Mouse (Mus musculus) lung, embryonic 14.5 days (tissue): ENCODE results near the gene Ehmt1. TPM values are rescaled to one million over a fixed set of nuclear protein-coding genes. Genes with fewer than 3 reads are reported as not detected.
A peak's percentile ranks its signal among the peaks of the same experiment; 100 is the strongest.

ENCODE experiments used
- ATAC-seq: fragments of 200-750 bp; cut with Nextera tagmentation; 2 replicates; pipeline ENCODE4 v1.8.0; 2017; ENCODE audit warnings: mild to moderate bottlenecking, moderate TSS enrichment, moderate library complexity; ENCODE audit not compliant: insufficient read depth
- DNase-seq: peaks from one replicate; pipeline ENCODE4 v3.0.0-alpha.2; 2015
- H3K27ac ChIP-seq: fragments of 300-500 bp; sonication (generic); 2 replicates; pipeline ENCODE4 v1.5.1; 2014; ENCODE audit warnings: low read depth, mild to moderate bottlenecking, moderate library complexity
- H3K27me3 ChIP-seq: fragments of 300-500 bp; sonication (generic); 2 replicates; pipeline ENCODE4 v1.6.1; 2014; ENCODE audit warnings: low read length, control low read depth; ENCODE audit not compliant: insufficient read depth
- H3K36me3 ChIP-seq: fragments of 300-500 bp; sonication (generic); 2 replicates; pipeline ENCODE4 v1.6.1; 2014; ENCODE audit warnings: control low read depth; ENCODE audit not compliant: insufficient read depth
- H3K4me1 ChIP-seq: fragments of 300-500 bp; sonication (generic); 2 replicates; pipeline ENCODE4 v1.6.1; 2014; ENCODE audit warnings: antibody characterized with exemption, control low read depth; ENCODE audit not compliant: insufficient read depth
- H3K4me2 ChIP-seq: fragments of 300-500 bp; sonication (generic); 2 replicates; pipeline ENCODE4 v1.6.1; 2014; ENCODE audit warnings: mild to moderate bottlenecking
- H3K4me3 ChIP-seq: fragments of 300-500 bp; sonication (generic); 2 replicates; pipeline ENCODE4 v1.5.1; 2014; ENCODE audit warnings: low read depth, low read length
- H3K9ac ChIP-seq: fragments of 300-500 bp; sonication (generic); 2 replicates; pipeline ENCODE4 v1.6.1; 2014
- H3K9me3 ChIP-seq: fragments of 300-500 bp; sonication (generic); 2 replicates; pipeline ENCODE4 v1.6.1; 2016; ENCODE audit warnings: low read depth, low read length, control low read depth
- CTCF ChIP-seq: IDR thresholded peaks from 2 replicates; pipeline ENCODE4 v1.5.1; 2016; ENCODE audit warnings: antibody characterized with exemption, low read depth
- WGBS: fragments of 180-500 bp; shearing (Covaris S2); extraction: QIAGEN DNeasy Blood & Tissue Kit; methylation state at CpG from one replicate; pipeline ENCODE4 v1.1.7; 2014; 5-methylcytosine and 5-hydroxymethylcytosine counted together
- polyA plus RNA-seq: library from polyadenylated mRNA; unstranded; fragments of >200 nt; fragmentation: Nextera tagmentation; extraction: Ambion mirVana; gene quantifications from 2 replicates; pipeline ENCODE4 v1.2.1, GENCODE M21; 2014

Ehmt1 gene
- polyA plus RNA-seq, 1 experiment from 2014 or later, result 94.5 TPM

GRCm38 (mm10) chr2:24926965-24927358, 7.5 kb upstream of the Ehmt1 start:
- no peak for TF ChIP-seq CTCF
- DNase-seq (peak; percentile 33), ATAC-seq (no peak)
- peak overlapping the region; percentile 93 for H3K27ac ChIP-seq
- H3K9me3 ChIP-seq, result no peaks in the 10 kb centered on the region
- 0 out of 2 replicates have a peak, but pooled peaks cover 4% of the 10 kb centered on the region for H3K4me1 ChIP-seq
- no peak overlapping the region for H3K9ac ChIP-seq
- H3K4me3 ChIP-seq, result no peak overlapping the region
- WGBS, result 49% methylated on average over 7 of the region's 7 CpGs
- no peaks in the 10 kb centered on the region for H3K36me3 ChIP-seq
- 0 out of 2 replicates have a peak overlapping the region, but pooled peaks have one; percentile 39 for H3K4me2 ChIP-seq
- no peaks in the 10 kb centered on the region for H3K27me3 ChIP-seq

GRCm38 (mm10) chr2:24926345-24926964, 7.0 kb upstream of the Ehmt1 start:
- peak overlapping the region; percentile 93 for H3K27ac ChIP-seq
- H3K9ac ChIP-seq, result no peak overlapping the region
- no peak for DNase-seq
- WGBS, result 74% methylated on average over 9 of the region's 9 CpGs
- no peaks in the 10 kb centered on the region for H3K36me3 ChIP-seq
- no peak overlapping the region for H3K4me3 ChIP-seq
- no peak overlapping the region for H3K4me2 ChIP-seq
- ATAC-seq, result no peak
- H3K4me1 ChIP-seq, result 0 out of 2 replicates have a peak, but pooled peaks cover 4% of the 10 kb centered on the region
- no peaks in the 10 kb centered on the region for H3K9me3 ChIP-seq
- H3K27me3 ChIP-seq, result no peaks in the 10 kb centered on the region
- TF ChIP-seq CTCF, result no peak

GRCm38 (mm10) chr2:24925284-24925683, 5.9 kb upstream of the Ehmt1 start:
- Histone ChIP-seq H3K4me2 (no peak overlapping the region), H3K9me3 (no peaks in the 10 kb centered on the region), H3K36me3 (no peaks in the 10 kb centered on the region), H3K9ac (no peak overlapping the region), H3K27ac (no peak overlapping the region; the same call in 1 of the 2 replicates), H3K4me1 (0 out of 2 replicates have a peak, but pooled peaks cover 4% of the 10 kb centered on the region), H3K4me3 (no peak overlapping the region), H3K27me3 (no peaks in the 10 kb centered on the region)
- DNase-seq (no peak), ATAC-seq (no peak)
- WGBS, result 64% methylated on average over 8 of the region's 8 CpGs
- TF ChIP-seq CTCF, result no peak

- ATAC-seq, result no peak
These were observed 4.1 kb upstream of the Ehmt1 start for GRCm38 (mm10) chr2:24923561-24923960.

GRCm38 (mm10) chr2:24919839-24920175, 393 bp upstream of the Ehmt1 start:
- Histone ChIP-seq H3K27me3 (no peaks in the 10 kb centered on the region), H3K27ac (peak overlapping the region; percentile 94), H3K9me3 (no peaks in the 10 kb centered on the region), H3K4me1 (peaks cover 7% of the 10 kb centered on the region; the same call in 1 of the 2 replicates), H3K9ac (peak overlapping the region; percentile 98), H3K4me3 (peak overlapping the region; percentile 93), H3K36me3 (no peaks in the 10 kb centered on the region), H3K4me2 (peak overlapping the region; percentile 64)
- 11% methylated on average over 8 of the region's 8 CpGs for WGBS
- ATAC-seq, result peak; percentile 67
- TF ChIP-seq CTCF, result no peak
- DNase-seq, result no peak

More at GRCm38 (mm10) chr2:24923561-24923960, 4.1 kb upstream of the Ehmt1 start:
- Histone ChIP-seq H3K9me3 (no peaks in the 10 kb centered on the region), H3K27me3 (no peaks in the 10 kb centered on the region), H3K27ac (no peak overlapping the region), H3K4me3 (no peak overlapping the region), H3K4me1 (0 out of 2 replicates have a peak, but pooled peaks cover 4% of the 10 kb centered on the region), H3K9ac (no peak overlapping the region), H3K36me3 (no peaks in the 10 kb centered on the region), H3K4me2 (no peak overlapping the region)
- peak; percentile 64 for DNase-seq
- WGBS, result 39% methylated on average over 2 of the region's 2 CpGs
- TF ChIP-seq CTCF, result peak; percentile 56

- Histone ChIP-seq H3K4me2 (no peak overlapping the region), H3K36me3 (peaks cover 17% of the 10 kb centered on the region; the same call in 1 of the 2 replicates), H3K27ac (no peak overlapping the region), H3K4me3 (no peak overlapping the region), H3K9me3 (no peaks in the 10 kb centered on the region), H3K4me1 (peaks cover 7% of the 10 kb centered on the region; the same call in 1 of the 2 replicates), H3K27me3 (no peaks in the 10 kb centered on the region), H3K9ac (no peak overlapping the region)
- DNase-seq (no peak), ATAC-seq (no peak)
- 87% methylated on average over 3 of the region's 3 CpGs for WGBS
- no peak for TF ChIP-seq CTCF
These were observed 4.7 kb downstream of the Ehmt1 start for GRCm38 (mm10) chr2:24914762-24915161.

GRCm38 (mm10) chr2:24912589-24912988, 6.8 kb downstream of the Ehmt1 start:
- ATAC-seq (no peak), DNase-seq (no peak)
- Histone ChIP-seq H3K9me3 (no peaks in the 10 kb centered on the region), H3K36me3 (peaks cover 17% of the 10 kb centered on the region; the same call in 1 of the 2 replicates), H3K27me3 (no peaks in the 10 kb centered on the region), H3K4me3 (no peak overlapping the region), H3K27ac (no peak overlapping the region), H3K4me1 (peaks cover 3% of the 10 kb centered on the region; the same call in 1 of the 2 replicates), H3K4me2 (no peak overlapping the region), H3K9ac (no peak overlapping the region)
- TF ChIP-seq CTCF, result no peak
